Mouse (Mus musculus): ENCODE data around the gene Smndc1. TPM values are rescaled to one million over a fixed set of nuclear protein-coding genes. Genes with fewer than 3 reads are reported as not detected.
"Not testable (repeated sequence)": the region's sequence is repeated elsewhere in the genome, so short reads cannot be mapped to it uniquely, and the experiment has no call there.

Smndc1 gene
- polyA plus RNA-seq, 1 experiment, result 5.9 TPM

DNA sequence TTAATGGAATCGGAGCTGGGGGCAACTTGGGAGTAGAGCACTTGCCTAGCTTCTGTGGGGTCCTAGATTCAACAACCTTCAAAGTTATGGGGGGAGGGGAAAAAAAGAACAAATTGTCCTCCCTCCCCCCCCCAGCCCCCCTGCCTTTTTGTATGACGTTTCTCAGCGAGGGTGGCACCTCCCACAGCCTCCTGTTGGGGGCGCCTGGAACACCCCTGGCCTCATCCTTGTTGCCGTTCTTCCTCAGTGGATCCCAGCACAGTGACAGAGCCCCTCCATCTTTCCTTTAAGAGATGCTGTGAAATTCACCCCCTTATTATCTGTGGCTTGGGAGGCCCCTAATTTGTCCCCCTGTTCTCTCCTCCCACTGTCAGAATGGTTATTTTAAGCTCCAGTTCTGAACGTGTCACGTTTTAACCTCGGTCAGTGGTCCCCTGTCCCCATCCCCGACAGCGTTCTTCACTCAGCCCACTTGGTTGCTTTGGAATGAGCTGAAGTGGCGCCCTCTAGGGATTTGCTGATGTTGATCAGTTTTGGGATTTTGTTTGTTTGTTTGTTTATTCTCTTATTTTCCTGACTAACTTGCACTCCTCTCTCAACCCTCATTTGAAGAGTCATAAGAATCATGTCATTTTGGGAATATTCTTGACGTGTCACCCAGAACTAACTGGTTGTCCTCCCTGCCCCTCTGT is 12.5 kb upstream of the Smndc1 start:
- no peaks in the 10 kb centered on the region for H3K27me3 ChIP-seq (replicated peaks; ENCODE audit: control insufficient read depth, insufficient read depth, low read length)
- 55% methylated on average over 12 of the region's 12 CpGs for WGBS
- H3K27ac ChIP-seq (ENCODE audit: insufficient read depth, low read depth, low read length), result no peak overlapping the region
- no peaks in the 10 kb centered on the region for H3K36me3 ChIP-seq (ENCODE audit: control insufficient read depth, insufficient read depth, low read length)
- H3K4me1 ChIP-seq (ENCODE audit: control insufficient read depth, insufficient read depth, low read length), result no peaks in the 10 kb centered on the region
- DNase-seq, result no peak
- no peak overlapping the region for H3K4me3 ChIP-seq (ENCODE audit: insufficient read depth, low read depth, low read length)
- TF ChIP-seq CTCF (conservative IDR thresholded peaks at IDR 0.05; ENCODE audit: insufficient read depth, insufficient read length, low read depth, low read length) (0 out of 2 replicates have a peak, but pooled peaks have one; percentile 9), POLR2A (IDR thresholded peaks at IDR 0.05; ENCODE audit: low read depth, low read length) (no peak)

DNA sequence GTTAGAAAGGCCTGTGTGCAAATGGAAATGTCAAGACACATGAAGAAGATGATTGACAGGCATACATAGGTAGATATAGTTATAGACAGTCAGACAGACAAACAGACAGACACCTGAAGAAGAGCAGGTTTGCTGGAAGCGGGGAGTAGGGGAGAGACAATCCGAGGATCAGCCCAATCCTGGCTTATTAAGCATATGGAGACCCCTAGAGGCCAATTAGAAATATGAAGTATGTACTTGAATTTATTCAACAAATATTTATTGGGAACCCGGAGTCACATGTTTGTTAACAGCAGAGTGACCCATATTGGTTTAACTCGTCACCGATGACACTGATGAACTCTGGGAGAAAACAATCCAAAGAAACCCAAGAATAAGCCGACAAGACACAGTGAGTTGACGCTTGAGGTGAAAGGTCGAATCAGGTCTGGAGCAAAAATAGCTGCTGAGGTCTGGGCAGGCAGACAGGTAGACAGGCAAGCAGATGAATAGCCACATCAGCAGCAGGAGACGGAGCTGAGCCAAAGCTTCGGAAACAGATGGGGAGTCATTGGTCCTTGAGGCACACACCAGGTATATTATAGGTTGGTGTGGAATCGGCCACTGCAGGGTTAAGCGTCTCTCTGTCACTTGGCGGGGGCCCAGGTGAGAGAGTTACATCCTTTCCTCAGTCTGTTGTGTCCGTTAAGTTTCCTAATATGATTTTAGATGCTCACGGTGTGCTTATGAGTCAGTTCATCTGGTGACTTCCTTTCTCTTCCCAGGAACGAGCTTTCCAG is 10.1 kb upstream of the Smndc1 start:
- no peak overlapping the region for H3K4me3 ChIP-seq (ENCODE audit: insufficient read depth, low read depth, low read length)
- H3K36me3 ChIP-seq (ENCODE audit: control insufficient read depth, insufficient read depth, low read length), result no peaks in the 10 kb centered on the region
- TF ChIP-seq POLR2A (IDR thresholded peaks at IDR 0.05; ENCODE audit: low read depth, low read length) (no peak), CTCF (conservative IDR thresholded peaks at IDR 0.05; ENCODE audit: insufficient read depth, insufficient read length, low read depth, low read length) (no peak)
- 78% methylated on average over 16 of the region's 16 CpGs for WGBS
- DNase-seq, result no peak
- H3K27me3 ChIP-seq (replicated peaks; ENCODE audit: control insufficient read depth, insufficient read depth, low read length), result no peaks in the 10 kb centered on the region
- H3K27ac ChIP-seq (ENCODE audit: insufficient read depth, low read depth, low read length), result no peak overlapping the region
- H3K4me1 ChIP-seq (ENCODE audit: control insufficient read depth, insufficient read depth, low read length), result no peaks in the 10 kb centered on the region

DNA sequence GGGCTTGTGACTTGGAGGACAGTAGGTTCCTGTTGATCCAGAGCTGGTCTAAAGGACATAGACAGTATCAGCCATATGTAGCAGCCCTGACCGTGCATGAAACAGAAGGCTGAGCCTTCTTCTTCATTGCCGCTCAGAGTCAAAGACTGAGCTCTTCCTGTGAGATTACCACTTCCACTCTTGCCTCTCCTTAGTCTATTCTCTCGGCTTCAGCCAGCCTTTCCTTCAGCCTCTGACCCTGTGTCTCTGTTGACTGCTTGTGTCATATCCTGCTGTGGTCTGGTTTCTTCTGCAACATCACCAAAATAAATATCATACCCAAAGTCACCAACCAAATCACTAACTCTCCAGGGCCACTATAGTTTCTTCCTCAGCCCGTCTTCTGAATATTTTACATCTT is 8.8 kb upstream of the Smndc1 start:
- no peak for DNase-seq
- Histone ChIP-seq H3K27me3 (replicated peaks; ENCODE audit: control insufficient read depth, insufficient read depth, low read length) (no peaks in the 10 kb centered on the region), H3K4me3 (ENCODE audit: insufficient read depth, low read depth, low read length) (no peak overlapping the region), H3K27ac (ENCODE audit: insufficient read depth, low read depth, low read length) (no peak overlapping the region), H3K36me3 (ENCODE audit: control insufficient read depth, insufficient read depth, low read length) (no peaks in the 10 kb centered on the region), H3K4me1 (ENCODE audit: control insufficient read depth, insufficient read depth, low read length) (no peaks in the 10 kb centered on the region)
- 81% methylated on average over 4 of the region's 4 CpGs for WGBS
- no peak for TF ChIP-seq POLR2A (IDR thresholded peaks at IDR 0.05; ENCODE audit: low read depth, low read length)
- TF ChIP-seq CTCF (conservative IDR thresholded peaks at IDR 0.05; ENCODE audit: insufficient read depth, insufficient read length, low read depth, low read length), result no peak

DNA sequence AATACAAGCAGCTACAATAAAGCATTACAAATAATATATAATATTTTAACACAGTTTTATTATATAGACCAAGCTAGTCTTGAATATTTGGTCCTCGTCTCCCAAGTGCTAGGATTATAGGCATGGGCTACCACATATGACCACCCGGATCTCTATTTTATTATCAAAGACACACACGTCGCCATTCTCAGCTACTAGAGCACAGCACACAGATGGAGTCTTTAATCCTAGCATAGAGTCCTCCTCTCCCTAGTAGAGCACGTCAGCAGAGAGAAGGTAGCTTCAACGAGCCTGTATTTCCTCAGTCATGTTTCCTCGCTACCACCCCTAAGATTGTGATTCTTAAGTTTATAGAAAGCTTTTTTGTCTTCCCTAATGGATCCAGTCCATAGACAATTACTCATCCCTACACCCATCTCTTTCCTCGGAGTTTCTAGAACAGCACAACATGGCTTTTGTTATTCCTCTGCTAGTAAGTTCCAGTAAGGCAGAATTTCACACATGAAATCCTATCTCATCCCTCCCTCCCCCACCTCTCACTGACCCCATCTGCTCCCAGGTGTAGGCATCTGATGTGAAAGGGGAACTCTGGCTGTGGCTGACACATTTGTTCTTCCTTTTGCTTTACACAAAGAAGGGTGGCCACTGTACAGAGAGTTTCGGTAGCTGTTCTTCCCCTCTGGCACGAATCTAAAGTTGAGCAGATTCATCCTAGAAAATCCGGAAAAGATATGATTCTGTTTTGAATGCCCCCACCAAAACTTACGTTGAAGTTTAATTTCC is 7.3 kb upstream of the Smndc1 start:
- no peaks in the 10 kb centered on the region for H3K36me3 ChIP-seq (ENCODE audit: control insufficient read depth, insufficient read depth, low read length)
- H3K4me1 ChIP-seq (ENCODE audit: control insufficient read depth, insufficient read depth, low read length), result no peaks in the 10 kb centered on the region; the same call in 1 of the 2 replicates
- DNase-seq, result no peak
- no peak overlapping the region for H3K27ac ChIP-seq (ENCODE audit: insufficient read depth, low read depth, low read length)
- TF ChIP-seq CTCF (conservative IDR thresholded peaks at IDR 0.05; ENCODE audit: insufficient read depth, insufficient read length, low read depth, low read length) (no peak), POLR2A (IDR thresholded peaks at IDR 0.05; ENCODE audit: low read depth, low read length) (no peak)
- WGBS, result 71% methylated on average over 12 of the region's 12 CpGs
- no peaks in the 10 kb centered on the region for H3K27me3 ChIP-seq (replicated peaks; ENCODE audit: control insufficient read depth, insufficient read depth, low read length)
- no peak overlapping the region for H3K4me3 ChIP-seq (ENCODE audit: insufficient read depth, low read depth, low read length)

DNA sequence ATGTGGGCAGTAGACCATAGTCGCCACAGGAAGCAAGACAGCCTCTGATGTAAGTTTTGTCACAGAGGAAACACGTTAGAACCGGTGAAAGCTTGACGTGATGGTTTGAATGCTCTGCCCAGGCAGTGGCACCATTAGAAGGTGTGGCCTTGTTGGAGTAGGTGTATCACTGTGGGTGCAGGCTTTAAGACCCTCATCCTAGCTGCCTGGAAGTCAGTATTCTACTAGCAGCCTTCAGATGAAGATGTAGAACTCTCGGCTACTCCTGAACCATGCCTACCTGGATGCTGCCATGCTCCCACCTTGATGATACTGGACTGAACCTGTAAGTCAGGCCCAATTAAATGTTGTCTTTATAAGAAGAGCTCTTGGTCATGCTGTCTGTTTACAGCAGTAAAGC is 5.4 kb upstream of the Smndc1 start:
- H3K27ac ChIP-seq (ENCODE audit: insufficient read depth, low read depth, low read length); H3K4me1 ChIP-seq (ENCODE audit: control insufficient read depth, insufficient read depth, low read length); H3K27me3 ChIP-seq (replicated peaks; ENCODE audit: control insufficient read depth, insufficient read depth, low read length); DNase-seq; H3K4me3 ChIP-seq (ENCODE audit: insufficient read depth, low read depth, low read length); H3K36me3 ChIP-seq (ENCODE audit: control insufficient read depth, insufficient read depth, low read length): not testable (repeated sequence)
- 56% methylated on average over 5 of the region's 5 CpGs for WGBS

DNA sequence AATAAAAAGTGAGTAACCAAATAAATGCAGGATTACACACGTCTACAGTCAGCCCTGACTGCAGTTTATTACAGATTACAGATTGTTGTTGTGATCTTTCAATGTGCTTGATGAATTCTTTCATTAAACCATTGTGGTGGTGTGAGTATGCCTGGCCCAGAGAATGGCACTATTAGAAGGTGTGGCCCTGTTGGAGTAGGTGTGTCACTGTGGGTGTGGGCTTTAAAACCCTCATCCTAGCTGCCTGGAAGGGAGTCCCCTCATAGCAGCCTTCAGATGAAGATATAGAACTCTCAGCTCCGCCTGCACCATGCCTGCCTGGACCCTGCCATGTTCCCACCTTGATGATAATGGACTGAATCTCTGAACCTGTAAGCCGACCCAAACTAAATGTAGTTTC is 4.6 kb upstream of the Smndc1 start:
- H3K27me3 ChIP-seq (replicated peaks; ENCODE audit: control insufficient read depth, insufficient read depth, low read length); H3K27ac ChIP-seq (ENCODE audit: insufficient read depth, low read depth, low read length): not testable (repeated sequence)

DNA sequence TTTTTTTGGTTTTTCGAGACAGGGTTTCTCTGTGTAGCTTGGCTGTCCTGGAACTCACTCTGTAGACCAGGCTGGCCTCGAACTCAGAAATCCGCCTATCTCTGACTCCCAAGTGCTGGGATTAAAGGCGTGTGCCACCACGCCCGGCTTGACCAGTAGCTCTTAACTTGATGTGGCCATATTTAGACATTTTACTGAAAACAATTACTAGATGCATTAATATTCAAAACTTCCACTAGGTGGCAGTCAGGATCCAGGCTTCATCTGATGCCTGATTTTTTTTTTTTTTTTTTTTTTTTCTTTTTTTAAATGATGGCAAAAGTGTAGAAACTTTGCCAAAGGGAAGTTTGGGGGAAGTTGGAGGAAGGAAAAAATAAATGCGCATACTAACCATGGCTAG is 4.2 kb upstream of the Smndc1 start:
- DNase-seq, result peak; percentile 79
- peaks cover 5% of the 10 kb centered on the region for H3K4me1 ChIP-seq (ENCODE audit: control insufficient read depth, insufficient read depth, low read length)
- 9% methylated on average over 7 of the region's 7 CpGs for WGBS
- no peak overlapping the region for H3K4me3 ChIP-seq (ENCODE audit: insufficient read depth, low read depth, low read length)
- no peak overlapping the region for H3K27ac ChIP-seq (ENCODE audit: insufficient read depth, low read depth, low read length)
- no peaks in the 10 kb centered on the region for H3K36me3 ChIP-seq (ENCODE audit: control insufficient read depth, insufficient read depth, low read length)
- no peaks in the 10 kb centered on the region for H3K27me3 ChIP-seq (replicated peaks; ENCODE audit: control insufficient read depth, insufficient read depth, low read length)
- TF ChIP-seq POLR2A (IDR thresholded peaks at IDR 0.05; ENCODE audit: low read depth, low read length) (no peak), CTCF (conservative IDR thresholded peaks at IDR 0.05; ENCODE audit: insufficient read depth, insufficient read length, low read depth, low read length) (no peak)

More for the DNA sequence above, 4.6 kb upstream of the Smndc1 start:
- not testable (repeated sequence) for H3K36me3 ChIP-seq (ENCODE audit: control insufficient read depth, insufficient read depth, low read length); H3K4me1 ChIP-seq (ENCODE audit: control insufficient read depth, insufficient read depth, low read length); H3K4me3 ChIP-seq (ENCODE audit: insufficient read depth, low read depth, low read length); DNase-seq
- 59% methylated on average over 3 of the region's 3 CpGs for WGBS
